Mouse (Mus musculus) ES-E14 (cell line): ENCODE results near the gene Fam208b.

Source experiments
- HCFC1 ChIP-seq: IDR thresholded peaks from 2 replicates; pipeline ENCODE4 v1.6.1; 2012; ENCODE audit warnings: low read length, inconsistent platforms, borderline replicate concordance; ENCODE audit not compliant: insufficient read depth
- MAFK ChIP-seq: IDR thresholded peaks from 2 replicates; pipeline ENCODE4 v1.6.1; 2014; ENCODE audit warnings: mild to moderate bottlenecking, low read depth, low read length, inconsistent platforms; ENCODE audit not compliant: insufficient read depth
- ZC3H11A ChIP-seq: IDR thresholded peaks from 2 replicates; pipeline ENCODE4 v1.6.1; 2012; ENCODE audit warnings: low read depth, mild to moderate bottlenecking, inconsistent platforms, low read length, borderline replicate concordance

GRCm38 (mm10) chr13:3628102-3628501, 17.2 kb upstream of the Fam208b start:
- TF ChIP-seq ZC3H11A (no peak), HCFC1 (no peak), MAFK (no peak)
